Mouse (Mus musculus): Measurements from ENCODE around the gene Akap9.

DNA sequence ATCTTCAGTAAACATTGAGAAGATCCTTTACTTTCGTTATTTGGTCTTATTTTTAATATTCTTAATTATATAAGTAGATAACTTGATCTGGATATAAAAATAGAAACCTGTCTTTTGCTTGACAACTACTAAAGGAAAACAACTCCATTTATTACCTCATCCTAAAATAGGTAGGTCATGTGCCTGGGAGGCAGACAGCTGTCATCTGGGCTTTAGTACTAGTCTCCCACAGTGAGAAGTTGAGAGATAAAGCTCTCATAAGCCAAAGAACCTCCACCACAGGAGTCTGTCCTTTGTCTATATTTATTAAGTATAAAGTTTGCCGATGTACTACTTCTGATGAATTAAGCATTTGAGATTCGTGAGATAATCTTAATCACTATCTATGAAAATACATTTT lies 78.8 kb downstream of the Akap9 start:
- no peak for TF ChIP-seq POLR2A (IDR thresholded peaks at IDR 0.05; ENCODE audit: control insufficient read depth, extremely low read depth, insufficient read depth, low read length, poor library complexity)
- TF ChIP-seq CTCF (IDR thresholded peaks at IDR 0.05; ENCODE audit: borderline replicate concordance, control insufficient read depth, extremely low read depth, insufficient read depth, low read length, poor library complexity): no peak
